Mouse (Mus musculus) right cerebral cortex, adult 18-20 months (tissue): ENCODE data around the gene Noc2l.
A peak's percentile ranks its signal among the peaks of the same experiment; 100 is the strongest.

ENCODE experiments used
- DNase-seq: peaks from one replicate; pipeline ENCODE4 v3.0.0; 2022; ENCODE audit warnings: mixed read lengths

The Noc2l gene

DNA sequence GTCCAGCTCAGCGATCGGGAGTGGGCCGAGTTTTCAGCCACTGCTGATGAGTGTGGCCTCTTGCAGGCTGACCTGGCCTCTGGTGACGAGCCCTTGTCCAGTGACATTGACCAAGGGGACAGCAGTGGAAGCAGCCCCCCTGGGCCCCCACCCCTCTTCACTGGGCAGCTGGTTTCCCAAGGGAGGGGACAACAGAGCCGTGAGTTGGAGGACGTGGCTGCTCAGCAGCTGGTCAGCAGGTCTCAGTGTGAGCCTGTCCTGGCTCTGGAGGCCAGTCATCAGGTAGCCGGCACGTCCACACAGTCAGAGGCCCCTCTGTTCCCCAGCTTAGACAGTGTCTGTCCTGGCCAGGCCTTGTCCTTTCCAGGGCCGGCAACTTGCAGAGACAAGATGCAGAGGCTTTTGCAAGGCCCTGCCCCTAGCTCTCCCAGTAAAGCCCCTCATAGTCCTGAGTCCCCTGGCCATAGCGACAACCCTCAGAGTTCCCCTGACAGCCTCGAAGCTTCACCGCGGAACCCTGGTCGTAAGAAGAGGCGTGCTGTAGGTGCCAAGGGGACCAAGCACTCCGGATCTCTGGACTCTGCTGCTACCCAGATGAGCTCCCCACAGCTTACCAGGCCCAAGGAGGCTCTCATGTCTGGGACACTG lies 18.7 kb upstream of the Noc2l start:
- DNase-seq, result no peak

DNA sequence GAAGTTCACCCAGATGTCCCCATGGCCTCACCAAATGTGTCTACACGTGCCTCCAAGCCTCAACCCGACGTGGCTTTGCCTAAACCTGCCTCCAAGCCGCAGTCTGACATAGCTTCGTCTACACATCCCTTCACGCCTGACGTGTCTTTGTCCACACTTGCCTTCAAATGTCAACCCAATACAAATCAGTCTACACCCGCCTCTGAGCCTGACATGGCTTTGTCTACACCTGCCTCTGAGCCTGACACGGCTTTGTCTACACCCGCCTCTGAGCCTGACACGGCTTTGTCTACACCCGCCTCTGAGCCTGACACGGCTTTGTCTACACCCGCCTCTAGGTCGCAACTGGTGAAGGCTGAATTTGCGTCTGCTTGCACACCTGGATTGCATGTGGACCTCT lies 18.0 kb upstream of the Noc2l start:
- no peak for DNase-seq

DNA sequence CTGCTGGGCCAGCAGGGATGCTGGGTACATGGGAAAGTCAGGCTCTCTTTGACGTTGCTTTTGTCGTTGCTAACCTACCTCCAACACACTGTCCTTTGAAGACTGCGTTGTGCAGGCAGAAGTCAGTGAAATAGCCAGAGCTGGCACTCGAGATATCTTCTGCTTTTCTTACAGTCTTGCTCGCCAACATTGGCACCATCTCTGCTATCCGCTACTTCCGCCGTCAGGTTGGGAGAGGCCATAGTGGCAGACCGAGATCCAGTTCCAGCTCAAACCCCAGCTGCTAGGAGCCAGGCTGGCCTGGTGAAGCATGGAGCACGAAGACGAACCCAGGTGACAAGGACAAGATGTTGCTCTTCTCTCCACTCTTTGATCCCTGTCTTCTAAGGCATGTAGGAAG lies 15.9 kb upstream of the Noc2l start:
- DNase-seq, result no peak

DNA sequence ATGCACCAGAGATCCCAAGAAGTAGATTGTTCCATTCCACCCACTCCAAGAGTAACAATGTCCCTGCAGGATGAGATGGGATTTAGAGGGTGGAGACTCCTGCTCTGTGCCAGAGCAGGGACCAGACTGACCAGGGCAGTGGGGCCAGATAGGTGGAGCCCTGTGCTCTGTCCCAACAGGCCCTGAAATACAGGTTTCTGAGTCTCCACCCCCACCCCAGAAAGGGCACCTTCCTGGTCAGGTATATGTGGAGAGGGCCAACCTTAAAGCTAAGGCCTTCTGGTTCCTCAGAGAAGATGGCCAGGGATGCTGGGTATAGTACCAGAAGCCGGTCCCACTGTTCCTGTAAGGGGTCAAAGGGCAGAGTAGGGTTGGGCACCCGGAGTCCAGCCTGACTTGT lies 11.5 kb upstream of the Noc2l start:
- no peak for DNase-seq

DNA sequence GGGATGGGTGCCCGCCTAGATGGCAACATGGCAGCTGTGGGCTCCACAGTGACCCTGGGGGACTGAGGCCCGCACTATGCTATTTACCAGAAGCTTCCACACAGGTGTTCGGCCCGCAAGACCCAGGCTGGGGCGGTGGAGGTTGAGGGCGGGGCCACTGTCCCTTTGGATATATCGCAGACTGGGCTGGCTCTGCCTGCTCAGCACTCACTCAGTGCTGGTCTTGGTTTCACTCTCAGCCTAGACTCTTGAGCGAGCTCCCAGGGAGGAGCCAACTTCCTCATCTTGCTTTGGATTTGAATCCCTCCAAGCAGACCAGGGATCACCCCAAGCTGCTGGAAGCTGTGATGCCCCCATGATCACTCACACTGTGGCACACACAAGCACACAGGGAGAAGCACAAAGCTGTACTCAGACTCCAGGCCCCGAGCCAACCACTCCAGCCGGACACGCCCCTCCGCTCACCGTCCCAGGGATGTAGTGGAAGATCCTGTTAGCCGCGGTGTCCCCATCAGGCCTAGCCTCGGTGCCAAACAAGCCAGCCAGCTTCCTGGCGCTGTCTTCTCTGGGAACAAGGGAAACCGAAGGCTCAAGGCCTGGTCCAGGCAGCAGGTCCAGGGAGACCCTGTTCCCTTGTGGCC lies 7.9 kb upstream of the Noc2l start:
- no peak for DNase-seq

DNA sequence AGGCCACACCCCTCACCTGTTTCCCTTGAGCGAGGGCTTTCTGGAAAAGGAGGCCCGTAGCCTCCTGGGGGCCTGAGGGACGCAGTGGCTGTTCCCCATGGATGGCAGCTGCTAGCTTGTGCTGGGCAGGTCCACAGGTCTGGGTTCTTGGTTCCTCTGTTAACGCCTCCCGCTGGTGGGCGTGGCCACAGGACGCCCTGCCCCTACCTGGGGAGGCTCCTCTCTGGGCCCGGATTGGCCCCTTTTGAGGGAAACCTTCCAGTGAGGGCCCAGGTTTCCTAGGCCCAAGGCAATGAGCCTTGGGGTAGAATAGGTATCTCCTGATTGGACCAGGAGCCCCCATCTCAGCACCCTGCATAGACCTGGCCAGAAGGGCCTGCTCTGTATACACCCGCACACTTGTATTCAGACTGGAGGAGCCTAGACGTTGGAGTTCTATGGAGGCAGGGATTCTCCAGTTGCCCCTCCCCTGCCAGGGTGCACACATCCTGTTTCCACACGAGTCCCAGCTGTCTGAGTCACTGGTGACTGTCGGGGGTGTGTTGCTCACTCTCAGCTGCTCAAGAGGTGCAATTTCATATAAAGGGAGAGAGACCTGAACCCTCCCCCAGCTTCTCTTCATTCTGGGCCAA lies 7.3 kb upstream of the Noc2l start:
- DNase-seq, result peak; percentile 75

DNA sequence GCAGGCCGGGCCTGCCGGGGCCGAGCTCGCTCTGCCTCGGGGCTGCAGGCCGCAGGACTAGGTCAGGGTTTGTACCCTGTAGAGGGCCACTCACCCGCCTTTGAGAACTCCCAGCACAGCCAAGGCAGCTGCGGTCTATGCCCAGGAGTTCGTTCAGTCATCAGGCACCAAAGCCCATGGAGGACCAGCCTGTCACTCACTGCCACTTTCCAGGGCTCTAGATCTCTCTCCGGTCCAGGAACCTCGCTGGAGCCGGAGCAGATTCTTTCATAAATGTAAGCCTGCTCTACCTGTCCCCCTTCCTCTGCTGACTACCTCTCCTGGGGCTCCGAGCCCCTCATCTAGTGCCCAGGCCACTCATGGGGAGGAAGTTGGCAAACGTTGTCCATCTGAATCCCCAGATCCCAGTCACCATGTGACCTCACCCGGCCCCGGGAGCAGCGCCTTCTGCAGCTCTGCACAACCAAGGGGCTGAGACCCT lies 1.7 kb upstream of the Noc2l start:
- no peak for DNase-seq

DNA sequence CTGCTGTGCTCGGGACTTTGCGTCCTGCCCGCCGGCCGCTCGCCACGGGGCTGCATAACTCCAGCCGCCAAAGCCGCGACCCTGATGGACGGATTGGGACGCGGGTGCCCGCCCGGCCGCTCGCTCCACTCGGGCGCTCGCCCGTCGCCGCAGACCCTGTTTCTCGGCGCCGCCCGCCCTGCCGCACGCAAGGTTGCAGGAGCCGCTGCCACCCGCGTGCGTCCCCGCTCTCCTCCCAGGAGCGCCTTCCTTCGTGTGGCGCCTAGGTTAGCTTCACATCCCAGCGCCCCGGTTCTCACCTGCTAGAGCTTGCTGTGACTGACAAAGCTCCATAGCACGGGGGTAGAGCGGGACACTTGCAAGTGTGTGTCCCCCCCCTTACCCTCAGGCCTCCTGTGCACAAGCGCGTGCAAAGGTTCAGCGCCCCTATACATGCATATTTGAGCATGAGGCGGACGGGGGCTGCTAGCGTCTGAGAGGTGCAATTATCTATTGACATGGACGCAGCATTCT lies 1.1 kb upstream of the Noc2l start, which contains the start of gene Plekhn1:
Gene Plekhn1 (minus strand): TSS at position 157 of the 513 bp plus-strand sequence.
- DNase-seq, result peak; percentile 78

DNA sequence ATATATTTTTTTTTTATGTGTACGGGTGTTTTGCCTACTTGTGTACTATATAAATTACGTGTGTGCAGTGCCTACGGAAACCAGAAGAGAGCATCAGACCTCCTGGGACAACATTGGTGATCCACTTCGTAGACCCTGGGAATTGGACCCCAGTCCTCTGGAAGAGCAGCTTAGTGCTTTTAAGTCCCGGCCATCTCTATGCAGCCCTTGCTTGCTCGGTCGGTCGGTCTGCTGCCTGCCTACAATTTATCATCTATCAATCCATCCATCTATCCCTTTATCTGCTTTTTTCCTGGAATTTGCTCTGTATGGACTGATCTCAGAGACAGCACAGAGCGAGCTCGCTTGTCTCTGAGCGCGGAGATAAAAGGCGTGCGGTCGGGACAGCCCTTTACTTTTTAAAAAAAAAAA lies 445 bp upstream of the Noc2l start:
- no peak for DNase-seq

DNA sequence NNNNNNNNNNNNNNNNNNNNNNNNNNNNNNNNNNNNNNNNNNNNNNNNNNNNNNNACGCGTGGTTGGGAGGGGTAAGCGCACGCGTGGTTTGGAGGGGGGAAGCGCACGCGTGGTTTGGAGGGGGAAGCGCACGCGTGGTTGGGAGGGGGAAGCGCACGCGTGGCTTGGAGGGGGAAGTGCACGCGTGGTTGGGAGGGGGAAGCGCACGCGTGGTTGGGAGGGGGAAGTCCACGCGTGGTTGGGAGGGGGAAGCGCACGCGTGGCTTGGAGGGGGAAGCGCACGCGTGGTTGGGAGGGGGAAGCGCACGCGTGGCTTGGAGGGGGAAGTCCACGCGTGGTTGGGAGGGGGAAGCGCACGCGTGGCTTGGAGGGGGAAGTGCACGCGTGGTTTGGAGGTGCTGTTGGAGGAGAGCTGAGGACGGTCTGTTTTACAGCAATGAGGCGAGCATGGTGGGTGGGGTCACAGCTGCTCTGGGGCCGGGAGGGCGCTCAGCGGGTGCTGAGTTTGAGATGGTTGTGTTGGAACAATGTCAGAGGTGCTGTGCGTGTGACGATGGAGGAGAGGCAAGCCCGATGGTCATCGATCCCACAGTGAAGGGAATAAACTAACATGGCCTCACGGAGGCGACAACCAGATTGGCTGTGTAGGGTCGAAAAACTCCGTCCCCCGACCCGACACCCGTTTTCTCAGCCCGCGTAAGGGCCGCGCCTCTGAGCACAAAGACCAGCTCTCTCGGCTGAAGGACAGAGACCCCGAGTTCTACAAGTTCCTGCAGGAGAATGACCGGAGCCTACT lies 1.0 kb downstream of the Noc2l start:
- no peak for DNase-seq

DNA sequence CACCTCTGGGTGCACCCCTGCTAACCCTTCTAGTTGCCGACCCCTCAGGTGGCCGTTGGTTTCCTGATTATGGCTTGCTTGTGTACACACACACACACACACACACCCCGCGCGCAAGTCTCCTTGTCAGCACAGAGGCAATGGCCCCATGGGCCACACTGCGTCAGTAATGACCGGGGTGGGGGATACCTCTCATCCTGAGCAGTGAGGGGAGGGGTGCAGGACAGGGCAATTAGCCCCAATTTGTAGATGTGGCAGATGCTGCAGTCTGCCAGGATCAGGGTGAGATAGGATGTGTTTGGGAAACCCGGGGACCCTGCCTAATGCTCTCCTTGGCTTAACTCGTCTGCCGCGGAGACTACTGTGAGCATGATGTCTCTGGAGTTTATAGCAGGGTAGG lies 13.8 kb downstream of the Noc2l start:
- no peak for DNase-seq

DNA sequence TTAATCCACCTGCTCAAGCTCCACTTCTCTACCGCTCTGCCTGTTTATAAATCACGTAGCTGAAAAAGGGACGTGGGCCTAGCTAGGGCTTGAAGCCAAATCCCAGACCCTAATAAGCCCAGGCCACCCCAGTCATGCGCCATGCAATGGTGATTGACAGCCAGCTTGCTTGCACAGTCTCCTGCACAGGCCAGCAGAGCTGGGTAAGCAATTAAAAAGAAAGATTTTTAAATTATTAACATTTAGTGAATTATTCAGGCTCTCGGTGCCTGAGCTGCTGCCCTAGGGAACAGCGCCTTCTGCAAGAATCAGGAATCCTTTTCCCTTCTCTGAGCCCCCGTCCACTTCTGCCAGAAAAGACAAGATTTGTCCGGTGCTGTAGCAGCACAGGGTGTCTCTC lies 15.3 kb downstream of the Noc2l start:
- DNase-seq, result no peak

DNA sequence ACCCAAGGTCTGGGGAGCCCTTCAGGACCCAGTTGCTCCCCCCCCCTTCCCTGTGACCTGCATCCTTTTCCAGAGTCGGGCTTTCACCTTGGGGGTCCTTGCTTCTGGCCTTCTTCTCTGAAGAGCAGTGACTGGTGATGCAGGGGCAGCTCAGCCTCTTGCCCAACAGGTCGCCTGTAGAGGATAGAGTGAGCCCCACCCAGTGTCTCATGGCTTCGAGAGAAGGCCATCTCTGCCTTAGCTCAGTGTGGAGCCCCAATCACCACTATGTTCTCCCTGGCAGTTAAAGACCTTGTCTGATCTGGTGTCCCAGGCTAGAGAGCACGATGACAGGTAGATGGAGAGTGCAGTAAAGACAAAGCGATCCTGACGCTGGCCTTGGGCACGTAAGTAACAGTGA lies 16.3 kb downstream of the Noc2l start:
- no peak for DNase-seq

DNA sequence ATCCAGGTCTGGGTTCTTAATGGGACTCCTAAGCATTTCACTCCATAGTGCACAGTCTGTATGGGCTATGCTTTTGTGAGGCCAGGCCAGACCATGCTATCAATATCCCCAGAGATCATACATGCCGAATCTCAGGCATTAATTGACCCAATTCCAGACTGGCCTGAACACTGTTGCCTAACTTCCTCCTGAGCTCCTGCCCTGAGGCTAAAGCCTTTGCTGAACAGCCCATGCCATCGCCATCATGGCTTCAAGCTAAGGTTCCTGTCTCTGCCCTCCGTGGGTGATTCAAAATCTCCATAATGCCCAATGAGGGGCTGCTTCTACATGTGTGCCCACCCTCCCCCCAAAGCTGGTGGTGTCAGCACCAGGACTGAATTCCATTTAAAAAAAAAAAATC lies 16.8 kb downstream of the Noc2l start:
- DNase-seq, result no peak

DNA sequence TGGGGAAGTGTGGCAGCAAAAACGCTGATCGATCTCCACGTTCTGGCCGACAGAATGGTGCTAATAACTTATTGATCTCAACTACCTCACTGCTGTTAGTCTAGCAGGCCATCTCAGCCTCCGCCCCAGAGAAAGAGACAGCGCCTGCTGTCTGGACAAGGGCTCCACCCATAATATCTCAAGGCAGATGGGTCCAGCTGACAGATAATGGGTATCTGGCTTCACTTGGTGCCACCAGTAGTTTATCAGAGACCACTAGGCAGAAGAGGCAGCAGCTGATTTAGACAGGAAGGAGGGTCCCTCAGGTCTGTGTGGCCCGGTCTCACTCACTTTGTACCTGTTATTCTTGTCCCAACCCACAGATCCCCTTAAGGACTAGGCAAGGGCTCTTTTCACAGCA lies 17.2 kb downstream of the Noc2l start:
- DNase-seq, result no peak

DNA sequence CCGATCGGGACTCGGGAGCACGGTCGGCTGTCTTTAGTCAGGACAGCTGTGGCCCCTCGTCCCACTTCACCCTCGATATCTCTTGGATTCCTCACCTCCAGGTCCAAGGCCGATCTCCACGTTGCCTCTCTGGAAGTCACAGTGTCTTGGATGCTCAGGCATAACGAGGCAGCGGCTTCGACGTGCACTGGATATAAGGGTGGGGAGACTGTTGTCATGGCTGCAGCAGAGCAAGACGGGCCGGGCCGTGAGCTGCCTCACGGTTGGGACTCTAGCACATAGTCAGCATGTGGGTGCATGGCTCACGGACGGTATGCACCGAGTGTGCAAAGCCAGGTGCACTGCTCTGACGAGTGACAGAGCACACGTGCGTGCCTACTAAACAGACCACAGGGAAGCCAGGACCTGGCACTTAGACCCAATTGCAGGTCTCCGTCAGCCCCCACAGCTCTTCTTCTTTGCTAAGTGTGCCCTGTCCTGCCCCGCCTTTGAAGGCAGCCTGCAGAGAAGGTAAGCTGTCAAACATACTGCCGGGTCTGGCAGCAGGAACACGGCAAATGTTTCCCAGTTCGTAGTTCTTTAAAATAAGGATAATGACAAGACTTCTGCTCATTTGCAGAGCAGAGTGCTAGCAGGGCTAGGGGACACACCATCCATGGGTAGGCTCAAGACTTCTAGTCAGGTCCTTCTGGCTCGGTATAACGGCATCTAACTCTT lies 18.7 kb downstream of the Noc2l start:
- no peak for DNase-seq

DNA sequence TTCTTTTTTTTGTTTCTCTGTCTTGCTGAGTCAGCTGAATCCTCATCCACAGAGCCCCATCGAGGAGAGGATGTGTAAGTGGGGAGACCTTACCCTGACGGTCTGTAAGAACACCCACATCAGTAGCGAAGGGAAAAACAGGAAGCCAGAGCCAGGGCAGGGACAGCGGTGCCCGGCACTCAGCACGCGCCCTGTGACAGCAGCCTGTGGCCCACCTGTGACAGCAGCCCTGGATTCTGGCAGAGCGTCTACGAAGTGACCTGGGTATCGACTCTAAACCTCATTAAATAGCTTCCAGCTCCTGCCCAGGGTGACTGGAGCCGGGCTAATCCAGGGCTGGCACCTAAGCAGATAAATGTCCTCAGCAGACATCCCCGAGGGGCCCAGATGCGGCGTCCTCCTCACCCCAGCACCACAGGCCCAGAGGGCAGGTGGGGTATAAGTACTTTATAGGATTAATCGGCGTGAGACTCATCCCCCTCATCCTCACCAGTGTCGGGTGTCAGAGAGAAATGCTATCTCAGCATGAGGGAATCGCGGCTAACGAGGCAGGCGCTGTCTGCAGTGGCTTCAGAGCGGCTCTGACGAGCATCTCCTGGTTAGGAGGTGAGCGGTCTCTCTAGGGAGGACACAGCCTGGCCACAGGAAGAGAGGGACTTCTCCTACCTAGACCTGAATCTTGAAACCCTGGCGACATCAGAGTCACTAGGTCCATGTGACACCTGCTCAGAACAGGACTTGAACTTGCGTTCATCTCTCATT lies 19.4 kb downstream of the Noc2l start, which contains the start of gene Samd11:
Gene Samd11 (minus strand): TSS at position 580 of the 762 bp plus-strand sequence.
- no peak for DNase-seq
